Mouse (Mus musculus) kidney, adult 2 months (tissue): ENCODE results near the gene Nav3.

Experiments used
- CTCF ChIP-seq: fragments of 200-500 bp; conservative IDR thresholded peaks from 2 replicates; pipeline ENCODE4 v1.5.1; 2011; ENCODE audit warnings: low read depth, mild to moderate bottlenecking, control low read depth, low read length, moderate library complexity, mixed read lengths; ENCODE audit not compliant: insufficient read depth, insufficient read length
- POLR2A ChIP-seq: fragments of 200-500 bp; IDR thresholded peaks from one replicate; pipeline ENCODE4 v1.6.1; 2011; ENCODE audit warnings: low read depth, low read length, control low read depth

- TF ChIP-seq CTCF (no peak), POLR2A (no peak)
Observed at GRCm38 (mm10) chr10:109793491-109793890, 662.5 kb downstream of the Nav3 start.
